ENCODE assay signal across 7 mouse cellular contexts in genomic region chr19:12518541-12518890, GRCm38 (mm10). TPM values are rescaled to one million over a fixed set of nuclear protein-coding genes. Genes with fewer than 3 reads are reported as not detected.
DNase-seq lines count a peak whose midpoint lies in the region; ATAC-seq and TF ChIP-seq lines count a peak whose summit lies in the region.

No protein-coding gene starts in this region.

- H3K4me2 ChIP-seq in lung, postnatal 0 days (replicated peaks; ENCODE audit: low read depth, low read length), result peak overlapping the region; percentile 63
- H3K4me2 ChIP-seq in forebrain, embryonic 15.5 days (replicated peaks), result peak overlapping the region; percentile 64
- H3K4me2 ChIP-seq in liver, embryonic 13.5 days, result peak overlapping the region; percentile 59; the same call in 1 of the 2 replicates
- peak overlapping the region; percentile 86 for H3K4me2 ChIP-seq in stomach, postnatal 0 days (replicated peaks; ENCODE audit: low read depth)

- H3K27ac ChIP-seq in lung, postnatal 0 days (ENCODE audit: low read length), result no peak overlapping the region
- H3K27ac ChIP-seq in forebrain, embryonic 15.5 days (replicated peaks), result no peak overlapping the region
- H3K27ac ChIP-seq in liver, embryonic 13.5 days, result no peak overlapping the region
- H3K27ac ChIP-seq in stomach, postnatal 0 days (replicated peaks), result no peak overlapping the region

- H3K9me3 ChIP-seq in lung, postnatal 0 days (ENCODE audit: low read length), result no peaks in the 10 kb centered on the region
- no peaks in the 10 kb centered on the region for H3K9me3 ChIP-seq in forebrain, embryonic 15.5 days
- no peaks in the 10 kb centered on the region for H3K9me3 ChIP-seq in liver, embryonic 13.5 days (replicated peaks)
- H3K9me3 ChIP-seq in stomach, postnatal 0 days (ENCODE audit: control insufficient read depth, low read length), result no peaks in the 10 kb centered on the region

- H3K4me1 ChIP-seq in lung, postnatal 0 days (ENCODE audit: insufficient read depth, low read depth, low read length), result no peaks in the 10 kb centered on the region
- no peaks in the 10 kb centered on the region for H3K4me1 ChIP-seq in forebrain, embryonic 15.5 days
- no peaks in the 10 kb centered on the region for H3K4me1 ChIP-seq in liver, embryonic 13.5 days (replicated peaks)
- no peaks in the 10 kb centered on the region for H3K4me1 ChIP-seq in stomach, postnatal 0 days (replicated peaks; ENCODE audit: control insufficient read depth, insufficient read depth)

- TF ChIP-seq EP300 in lung, postnatal 0 days (IDR thresholded peaks at IDR 0.05), result no peak
- TF ChIP-seq EP300 in stomach, postnatal 0 days (optimal IDR thresholded peaks at IDR 0.05), result no peak

- no peaks in the 10 kb centered on the region for H3K27me3 ChIP-seq in lung, postnatal 0 days (replicated peaks; ENCODE audit: insufficient read depth, low read length)
- no peaks in the 10 kb centered on the region for H3K27me3 ChIP-seq in forebrain, embryonic 15.5 days
- no peaks in the 10 kb centered on the region for H3K27me3 ChIP-seq in liver, embryonic 13.5 days
- no peaks in the 10 kb centered on the region for H3K27me3 ChIP-seq in stomach, postnatal 0 days (ENCODE audit: control insufficient read depth, insufficient read depth, low read length)

- no peaks in the 10 kb centered on the region for H3K36me3 ChIP-seq in lung, postnatal 0 days (ENCODE audit: insufficient read depth, low read length)
- no peaks in the 10 kb centered on the region for H3K36me3 ChIP-seq in forebrain, embryonic 15.5 days
- H3K36me3 ChIP-seq in liver, embryonic 13.5 days, result no peaks in the 10 kb centered on the region
- H3K36me3 ChIP-seq in stomach, postnatal 0 days (ENCODE audit: control insufficient read depth, insufficient read depth, low read length), result no peaks in the 10 kb centered on the region

- TF ChIP-seq CTCF in lung, postnatal 0 days (IDR thresholded peaks at IDR 0.05), result no peak
- TF ChIP-seq CTCF in stomach, postnatal 0 days (IDR thresholded peaks at IDR 0.05; ENCODE audit: low read depth), result no peak

- H3K9ac ChIP-seq in lung, postnatal 0 days (replicated peaks; ENCODE audit: low read depth), result no peak overlapping the region
- H3K9ac ChIP-seq in forebrain, embryonic 15.5 days (replicated peaks), result peak overlapping the region; percentile 62; the same call in 1 of the 2 replicates
- H3K9ac ChIP-seq in liver, embryonic 13.5 days, result 0 out of 2 replicates have a peak overlapping the region, but pooled peaks have one; percentile 49
- no peak overlapping the region; the same call in 1 of the 2 replicates for H3K9ac ChIP-seq in stomach, postnatal 0 days (ENCODE audit: low read length)

- H3K4me3 ChIP-seq in lung, postnatal 0 days (ENCODE audit: low read depth, low read length), result no peak overlapping the region
- peak overlapping the region; percentile 44 for H3K4me3 ChIP-seq in forebrain, embryonic 15.5 days
- H3K4me3 ChIP-seq in liver, embryonic 13.5 days (replicated peaks), result no peak overlapping the region
- peak overlapping the region; percentile 47; the same call in 1 of the 2 replicates for H3K4me3 ChIP-seq in stomach, postnatal 0 days (ENCODE audit: low read depth, low read length)

- no peak for ATAC-seq in lung, postnatal 0 days
- ATAC-seq in forebrain, embryonic 15.5 days (replicated peaks), result peak; percentile 38; the same call in 1 of the 2 replicates
- no peak for ATAC-seq in liver, embryonic 13.5 days (ENCODE audit: low read depth)
- ATAC-seq in stomach, postnatal 0 days (ENCODE audit: low FRiP score, low TSS enrichment), result no peak

- no peak for DNase-seq in lung, postnatal 0 days (ENCODE audit: low spot score)
- no peak for DNase-seq in lung, postnatal 25 days (ENCODE audit: low spot score)
- no peak for DNase-seq in liver, embryonic 13.5 days
- no peak for DNase-seq in stomach, postnatal 0 days (ENCODE audit: low spot score)
- DNase-seq in frontal cortex, postnatal 14 days (ENCODE audit: low spot score in 2 of 2), result no peak
- no peak for DNase-seq in layer of hippocampus, postnatal 36 days

RNA-seq across cellular contexts. Expression of gene Dtx4, which starts 17.3 kb away (rescaled TPM):
- 8.4 and 8.7 TPM in 2 replicates for polyA plus RNA-seq in lung, postnatal 0 days (2015; fragmentation: Nextera tagmentation; extraction: Ambion mirVana)
- 16.8 and 19.3 TPM in 2 replicates for polyA plus RNA-seq in forebrain, embryonic 15.5 days (2015; fragmentation: Nextera tagmentation; extraction: Ambion mirVana)
- polyA plus RNA-seq in liver, embryonic 13.5 days (2015; fragmentation: Nextera tagmentation; extraction: Ambion mirVana), result 1.6 and 1.9 TPM in 2 replicates
- polyA plus RNA-seq in stomach, postnatal 0 days (2015; fragmentation: Nextera tagmentation; extraction: Ambion mirVana), result 6.2 and 7.1 TPM in 2 replicates
- 10 to 100 TPM; 33.6 to 36.6 TPM for total RNA-seq in layer of hippocampus, postnatal 36 days (2021)

RNA-seq across cellular contexts. Expression of gene Fam111a, which starts 27.0 kb away (rescaled TPM):
- polyA plus RNA-seq in lung, postnatal 0 days (2015; fragmentation: Nextera tagmentation; extraction: Ambion mirVana), result 7.4 and 8.8 TPM in 2 replicates
- 8.9 and 9.4 TPM in 2 replicates for polyA plus RNA-seq in forebrain, embryonic 15.5 days (2015; fragmentation: Nextera tagmentation; extraction: Ambion mirVana)
- polyA plus RNA-seq in liver, embryonic 13.5 days (2015; fragmentation: Nextera tagmentation; extraction: Ambion mirVana), result 29.6 and 41.6 TPM in 2 replicates
- polyA plus RNA-seq in stomach, postnatal 0 days (2015; fragmentation: Nextera tagmentation; extraction: Ambion mirVana), result 8.2 TPM in 2 replicates
- 1 to 10 TPM; 1.3 to 1.6 TPM for total RNA-seq in layer of hippocampus, postnatal 36 days (2021)

RNA-seq across cellular contexts. Expression of gene Mpeg1, which starts 57.9 kb away (rescaled TPM):
- 5.5 and 6.3 TPM in 2 replicates for polyA plus RNA-seq in lung, postnatal 0 days (2015; fragmentation: Nextera tagmentation; extraction: Ambion mirVana)
- polyA plus RNA-seq in forebrain, embryonic 15.5 days (2015; fragmentation: Nextera tagmentation; extraction: Ambion mirVana), result 0.55 and 0.56 TPM in 2 replicates
- 1.0 TPM in 2 replicates for polyA plus RNA-seq in liver, embryonic 13.5 days (2015; fragmentation: Nextera tagmentation; extraction: Ambion mirVana)
- 0.71 and 0.84 TPM in 2 replicates for polyA plus RNA-seq in stomach, postnatal 0 days (2015; fragmentation: Nextera tagmentation; extraction: Ambion mirVana)
- total RNA-seq in layer of hippocampus, postnatal 36 days (2021), result 1 to 10 TPM; 6.7 to 7.4 TPM

Comparison
In these comparisons a context has a peak if more than half of its experiments do, and no peak if none do; other contexts are left out.
1. H3K4me3 ChIP-seq: peak in forebrain, embryonic 15.5 days (single experiment) and stomach, postnatal 0 days (single experiment); none in lung, postnatal 0 days (single experiment) and liver, embryonic 13.5 days (single experiment).
2. H3K9ac ChIP-seq: peak in forebrain, embryonic 15.5 days (single experiment) and liver, embryonic 13.5 days (single experiment); none in lung, postnatal 0 days (single experiment) and stomach, postnatal 0 days (single experiment).
3. Peak in every context shown above with its lines, with median percentiles within 50 percentile points of each other: H3K4me2 ChIP-seq.